Mouse (Mus musculus) stomach, postnatal 0 days (tissue): ENCODE measurements around the gene Hoxb9. TPM values are rescaled to one million over a fixed set of nuclear protein-coding genes. Genes with fewer than 3 reads are reported as not detected.

Source experiments
- ATAC-seq: fragments of 200-750 bp; cut with Nextera tagmentation; 2 replicates; pipeline ENCODE4 v1.8.0; 2017; ENCODE audit not compliant: low FRiP score, low TSS enrichment
- DNase-seq: peaks from one replicate; pipeline ENCODE4 v3.0.0-alpha.2; 2016; ENCODE audit warnings: low spot score
- H3K27ac ChIP-seq: fragments of 300-500 bp; sonication (generic); replicated peaks from 2 replicates; pipeline ENCODE4 v1.5.1; 2014; ENCODE audit warnings: mild to moderate bottlenecking, control low read depth
- H3K27me3 ChIP-seq: fragments of 300-500 bp; sonication (generic); 2 replicates; pipeline ENCODE4 v1.6.1; 2014; ENCODE audit warnings: low read length; ENCODE audit not compliant: control insufficient read depth, insufficient read depth
- H3K36me3 ChIP-seq: fragments of 300-500 bp; sonication (generic); 2 replicates; pipeline ENCODE4 v1.6.1; 2014; ENCODE audit warnings: low read length, mixed read lengths; ENCODE audit not compliant: control insufficient read depth, insufficient read depth
- H3K4me1 ChIP-seq: fragments of 300-500 bp; sonication (generic); replicated peaks from 2 replicates; pipeline ENCODE4 v1.6.1; 2014; ENCODE audit warnings: antibody characterized with exemption; ENCODE audit not compliant: control insufficient read depth, insufficient read depth
- H3K4me2 ChIP-seq: fragments of 300-500 bp; sonication (generic); replicated peaks from 2 replicates; pipeline ENCODE4 v1.6.1; 2014; ENCODE audit warnings: low read depth, mild to moderate bottlenecking, control low read depth, moderate library complexity
- H3K4me3 ChIP-seq: fragments of 300-500 bp; sonication (generic); 2 replicates; pipeline ENCODE4 v1.5.1; 2014; ENCODE audit warnings: low read depth, low read length, control low read depth
- H3K9ac ChIP-seq: fragments of 300-500 bp; sonication (generic); 2 replicates; pipeline ENCODE4 v1.6.1; 2014; ENCODE audit warnings: mild to moderate bottlenecking, low read length, control low read depth, mixed read lengths
- H3K9me3 ChIP-seq: fragments of 300-500 bp; sonication (generic); 2 replicates; pipeline ENCODE4 v1.6.1; 2016; ENCODE audit warnings: low read length; ENCODE audit not compliant: control insufficient read depth
- CTCF ChIP-seq: IDR thresholded peaks from 2 replicates; pipeline ENCODE4 v1.5.1; 2016; ENCODE audit warnings: antibody characterized with exemption, low read depth, mild to moderate bottlenecking, moderate library complexity
- EP300 ChIP-seq: optimal IDR thresholded peaks from 2 replicates; pipeline ENCODE3; 2016; ENCODE audit warnings: antibody characterized with exemption
- WGBS: fragments of 180-500 bp; shearing (Covaris S2); extraction: QIAGEN DNeasy Blood & Tissue Kit; methylation state at CpG from one replicate; pipeline ENCODE4 v1.1.7; 2014; 5-methylcytosine and 5-hydroxymethylcytosine counted together
- polyA plus RNA-seq: library from polyadenylated mRNA; unstranded; fragments of >200 nt; fragmentation: Nextera tagmentation; extraction: Ambion mirVana; gene quantifications from 2 replicates; pipeline ENCODE4 v1.2.1, GENCODE M21; 2015

The Hoxb9 gene
- polyA plus RNA-seq, 1 experiment from 2014 or later = 0.06 TPM

GRCm38 (mm10) chr11:96251480-96252031, 19.7 kb upstream of the Hoxb9 start:
- TF ChIP-seq EP300 = no peak
- no peak for TF ChIP-seq CTCF
- H3K36me3 ChIP-seq = no peaks in the 10 kb centered on the region
- no peaks in the 10 kb centered on the region for H3K9me3 ChIP-seq
- 0 out of 2 replicates have a peak, but pooled peaks have one; percentile 18 for ATAC-seq
- 1% methylated on average over 46 of the region's 46 CpGs for WGBS
- no peak for DNase-seq
- no peak overlapping the region for H3K4me3 ChIP-seq
- no peak overlapping the region for H3K9ac ChIP-seq
- H3K4me1 ChIP-seq = no peaks in the 10 kb centered on the region
- peaks cover 37% of the 10 kb centered on the region for H3K27me3 ChIP-seq
- no peak overlapping the region for H3K4me2 ChIP-seq
- H3K27ac ChIP-seq = no peak overlapping the region

GRCm38 (mm10) chr11:96252541-96253120, 18.6 kb upstream of the Hoxb9 start:
- WGBS = 8% methylated on average over 12 of the region's 12 CpGs
- H3K9ac ChIP-seq = no peak overlapping the region

GRCm38 (mm10) chr11:96254221-96254620, 17.0 kb upstream of the Hoxb9 start:
- DNase-seq (no peak), ATAC-seq (no peak)
- Histone ChIP-seq H3K9me3 (no peaks in the 10 kb centered on the region), H3K36me3 (no peaks in the 10 kb centered on the region), H3K4me1 (no peaks in the 10 kb centered on the region), H3K4me2 (no peak overlapping the region), H3K27me3 (peaks cover 41% of the 10 kb centered on the region), H3K27ac (no peak overlapping the region), H3K4me3 (no peak overlapping the region), H3K9ac (no peak overlapping the region)
- 3% methylated on average over 11 of the region's 11 CpGs for WGBS
- no peak for TF ChIP-seq EP300
- TF ChIP-seq CTCF = no peak

More at GRCm38 (mm10) chr11:96252541-96253120, 18.6 kb upstream of the Hoxb9 start:
- no peak overlapping the region for H3K27ac ChIP-seq
- DNase-seq = no peak
- H3K4me3 ChIP-seq = no peak overlapping the region
- no peaks in the 10 kb centered on the region for H3K4me1 ChIP-seq
- no peak overlapping the region for H3K4me2 ChIP-seq
- H3K36me3 ChIP-seq = no peaks in the 10 kb centered on the region
- no peak for ATAC-seq
- H3K9me3 ChIP-seq = no peaks in the 10 kb centered on the region
- peaks cover 37% of the 10 kb centered on the region for H3K27me3 ChIP-seq
- TF ChIP-seq CTCF (no peak), EP300 (no peak)

- TF ChIP-seq CTCF = no peak
- no peak for TF ChIP-seq EP300
- Histone ChIP-seq H3K9ac (no peak overlapping the region), H3K4me3 (no peak overlapping the region), H3K9me3 (no peaks in the 10 kb centered on the region), H3K27ac (no peak overlapping the region), H3K36me3 (no peaks in the 10 kb centered on the region), H3K27me3 (peaks cover 37% of the 10 kb centered on the region), H3K4me2 (no peak overlapping the region), H3K4me1 (no peaks in the 10 kb centered on the region)
- WGBS = 2% methylated on average over 39 of the region's 39 CpGs
- ATAC-seq = no peak
- no peak for DNase-seq
Measured at GRCm38 (mm10) chr11:96255111-96255995, 15.9 kb upstream of the Hoxb9 start.

GRCm38 (mm10) chr11:96255996-96256445, 15.2 kb upstream of the Hoxb9 start:
- Histone ChIP-seq H3K9me3 (no peaks in the 10 kb centered on the region), H3K27ac (no peak overlapping the region), H3K4me1 (no peaks in the 10 kb centered on the region), H3K9ac (no peak overlapping the region), H3K36me3 (no peaks in the 10 kb centered on the region), H3K4me3 (no peak overlapping the region), H3K4me2 (no peak overlapping the region), H3K27me3 (peaks cover 30% of the 10 kb centered on the region)
- TF ChIP-seq EP300 (no peak), CTCF (no peak)
- no peak for DNase-seq
- no peak for ATAC-seq
- under 1% methylated on average over 14 of the region's 14 CpGs for WGBS
